Mouse (Mus musculus): Measurements from ENCODE around the gene Gdpd1. TPM values are rescaled to one million over a fixed set of nuclear protein-coding genes. Genes with fewer than 3 reads are reported as not detected.

Gdpd1 gene
- total RNA-seq, 4 experiments from 2014 or later = 37.4 to 40.5 (median 39.0) TPM

GRCm38 (mm10) chr11:86992461-86992988 is 81.3 kb downstream of the Gdpd1 start:
- no peak for DNase-seq (ENCODE audit: low spot score in 2 of 2)

GRCm38 (mm10) chr11:86991241-86991640 is 82.6 kb downstream of the Gdpd1 start:
- DNase-seq (ENCODE audit: low spot score in 2 of 2) = no peak

- DNase-seq (ENCODE audit: low spot score in 2 of 2) = no peak
Observed at GRCm38 (mm10) chr11:86990309-86990708, 83.6 kb downstream of the Gdpd1 start.

- DNase-seq (ENCODE audit: low spot score in 2 of 2) = no peak
Observed at GRCm38 (mm10) chr11:86984990-86985389, 88.9 kb downstream of the Gdpd1 start.

Small RNA genes within 50 kb of the gene (microRNA-seq; reads per million reads assigned to microRNA genes)
- gene Mir301 = 90.6 to 671 reads per million in 2 experiments

Other genes starting within 250 kb of the Gdpd1 start
- 10 to 100 TPM; 44.2 to 53.3 (median 48.8) TPM for gene Ypel2, start 80.4 kb downstream of the Gdpd1 start, total RNA-seq (2022)
- 10 to 100 TPM; 16.1 to 17.3 (median 16.5) TPM for gene Smg8, start 12.7 kb upstream of the Gdpd1 start, total RNA-seq (2022)
- under 1 TPM; 0.15 to 0.50 (median 0.43) TPM for gene Prr11, start 34.6 kb upstream of the Gdpd1 start, total RNA-seq (2022)
- gene Ska2, start 35.2 kb upstream of the Gdpd1 start, total RNA-seq (2022) = 10 to 100 TPM; 11.2 to 13.8 (median 12.4) TPM
- gene Trim37, start 53.0 kb upstream of the Gdpd1 start, total RNA-seq (2022) = 100 to 1,000 TPM; 199 to 222 (median 214) TPM

All from left cerebral cortex, adult 8-10 months (tissue).